Mouse (Mus musculus) stomach, postnatal 0 days (tissue): ENCODE measurements around the gene Taf8.

Source experiments
- CTCF ChIP-seq: IDR thresholded peaks from 2 replicates; pipeline ENCODE4 v1.5.1; 2016; ENCODE audit warnings: antibody characterized with exemption, low read depth, mild to moderate bottlenecking, moderate library complexity
- EP300 ChIP-seq: optimal IDR thresholded peaks from 2 replicates; pipeline ENCODE3; 2016; ENCODE audit warnings: antibody characterized with exemption

DNA sequence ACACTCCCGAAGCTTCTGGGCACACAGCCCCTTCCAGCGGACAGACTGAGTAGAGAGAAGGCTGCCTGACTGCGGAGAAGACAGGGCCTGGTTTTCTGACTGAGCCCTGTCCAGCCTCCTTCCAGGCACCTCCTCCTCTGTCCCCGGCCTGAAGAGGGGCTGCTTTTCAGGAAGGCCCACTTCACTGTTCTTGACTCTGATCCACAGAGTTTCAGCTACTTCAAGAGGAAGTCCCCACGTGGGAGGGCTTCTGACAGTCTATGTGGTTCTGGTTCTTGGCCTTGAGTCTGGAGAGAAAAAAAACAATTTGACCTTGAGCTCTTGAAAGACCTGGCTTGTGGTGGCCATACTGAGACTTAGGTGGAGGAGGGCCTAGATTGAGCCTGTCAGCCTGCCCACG is 58.0 kb downstream of the Taf8 start:
- TF ChIP-seq CTCF (no peak), EP300 (no peak)
